Mouse (Mus musculus) heart, embryonic 13.5 days (tissue): ENCODE measurements at regions not wholly inside any gene's neighbourhood (a gene's known extent, or its start where the extent isn't known, plus 50 kb on each side); places are given as distances from the start of the nearest gene placed in this dataset.

ENCODE experiments used
- ATAC-seq: fragments of 200-750 bp; cut with Nextera tagmentation; 2 replicates; pipeline ENCODE4 v1.8.0; 2017; ENCODE audit warnings: moderate TSS enrichment; ENCODE audit not compliant: insufficient number of reproducible peaks, low FRiP score, low TSS enrichment; ENCODE audit errors: extremely low read depth
- H3K27ac ChIP-seq: fragments of 300-500 bp; sonication (generic); replicated peaks from 2 replicates; pipeline ENCODE4 v1.5.1; 2015; ENCODE audit warnings: moderate library complexity, mild to moderate bottlenecking, inconsistent platforms
- H3K27me3 ChIP-seq: fragments of 300-500 bp; sonication (generic); replicated peaks from 2 replicates; pipeline ENCODE4 v1.6.1; 2015; ENCODE audit warnings: mild to moderate bottlenecking, inconsistent platforms
- H3K36me3 ChIP-seq: fragments of 300-500 bp; sonication (generic); 2 replicates; pipeline ENCODE4 v1.6.1; 2015; ENCODE audit warnings: mild to moderate bottlenecking, inconsistent platforms
- H3K4me1 ChIP-seq: fragments of 300-500 bp; sonication (generic); 2 replicates; pipeline ENCODE4 v1.6.1; 2015; ENCODE audit warnings: inconsistent platforms
- H3K4me2 ChIP-seq: fragments of 300-500 bp; sonication (generic); 2 replicates; pipeline ENCODE4 v1.6.1; 2015; ENCODE audit warnings: inconsistent platforms, mild to moderate bottlenecking, moderate library complexity
- H3K4me3 ChIP-seq: fragments of 300-500 bp; sonication (generic); 2 replicates; pipeline ENCODE4 v1.5.1; 2015; ENCODE audit warnings: moderate library complexity, mild to moderate bottlenecking, inconsistent platforms
- H3K9ac ChIP-seq: fragments of 300-500 bp; sonication (generic); 2 replicates; pipeline ENCODE4 v1.6.1; 2015; ENCODE audit warnings: inconsistent platforms, mild to moderate bottlenecking, moderate library complexity
- H3K9me3 ChIP-seq: fragments of 300-500 bp; sonication (generic); 2 replicates; pipeline ENCODE4 v1.6.1; 2016; ENCODE audit warnings: inconsistent platforms
- WGBS: fragments of 180-500 bp; shearing (Covaris S2); methylation state at CpG from one replicate; pipeline ENCODE4 v1.1.7; 2015; ENCODE audit warnings: mixed read lengths; 5-methylcytosine and 5-hydroxymethylcytosine counted together

GRCm38 (mm10) chr13:43919781-43920420, 135.3 kb downstream of the Cd83 start:
- ATAC-seq, result no peak
- H3K4me2 ChIP-seq, result no peak overlapping the region
- 72% methylated on average over 5 of the region's 5 CpGs for WGBS
- H3K4me1 ChIP-seq, result no peaks in the 10 kb centered on the region
- no peaks in the 10 kb centered on the region for H3K27me3 ChIP-seq
- no peak overlapping the region for H3K27ac ChIP-seq
- no peak overlapping the region for H3K9ac ChIP-seq
- H3K36me3 ChIP-seq, result no peaks in the 10 kb centered on the region
- H3K4me3 ChIP-seq, result no peak overlapping the region
- H3K9me3 ChIP-seq, result 0 out of 2 replicates have a peak, but pooled peaks cover 3% of the 10 kb centered on the region

- Histone ChIP-seq H3K36me3 (no peaks in the 10 kb centered on the region), H3K4me2 (no peak overlapping the region), H3K9ac (no peak overlapping the region), H3K9me3 (no peaks in the 10 kb centered on the region), H3K4me1 (peaks cover 9% of the 10 kb centered on the region; the same call in 1 of the 2 replicates), H3K4me3 (no peak overlapping the region), H3K27me3 (no peaks in the 10 kb centered on the region), H3K27ac (no peak overlapping the region)
- WGBS, result 80% methylated on average over 19 of the region's 19 CpGs
- ATAC-seq, result no peak
These were observed 145.8 kb downstream of the Cd83 start for GRCm38 (mm10) chr13:43930081-43930981.

- Histone ChIP-seq H3K4me1 (peaks cover 5% of the 10 kb centered on the region; the same call in 1 of the 2 replicates), H3K27me3 (no peaks in the 10 kb centered on the region), H3K4me3 (no peak overlapping the region), H3K27ac (no peak overlapping the region), H3K4me2 (no peak overlapping the region), H3K9ac (no peak overlapping the region), H3K9me3 (no peaks in the 10 kb centered on the region), H3K36me3 (no peaks in the 10 kb centered on the region)
- WGBS, result 63% methylated on average over 7 of the region's 7 CpGs
- ATAC-seq, result no peak
These were observed 148.4 kb downstream of the Cd83 start for GRCm38 (mm10) chr13:43932946-43933345.

- Histone ChIP-seq H3K27ac (no peak overlapping the region), H3K4me1 (peaks cover 5% of the 10 kb centered on the region; the same call in 1 of the 2 replicates), H3K36me3 (no peaks in the 10 kb centered on the region), H3K4me3 (no peak overlapping the region), H3K9ac (no peak overlapping the region), H3K4me2 (no peak overlapping the region), H3K9me3 (no peaks in the 10 kb centered on the region), H3K27me3 (no peaks in the 10 kb centered on the region)
- ATAC-seq, result no peak
- WGBS, result 68% methylated on average over 6 of the region's 6 CpGs
These were observed 150.7 kb downstream of the Cd83 start for GRCm38 (mm10) chr13:43935284-43935683.

- H3K27ac ChIP-seq, result no peak overlapping the region
- H3K9ac ChIP-seq, result no peak overlapping the region
- H3K27me3 ChIP-seq, result no peaks in the 10 kb centered on the region
- H3K4me3 ChIP-seq, result no peak overlapping the region
- no peak overlapping the region for H3K4me2 ChIP-seq
- H3K9me3 ChIP-seq, result no peaks in the 10 kb centered on the region
- no peaks in the 10 kb centered on the region for H3K36me3 ChIP-seq
- WGBS, result 71% methylated on average over 4 of the region's 4 CpGs
- H3K4me1 ChIP-seq, result peaks cover 5% of the 10 kb centered on the region; the same call in 1 of the 2 replicates
- no peak for ATAC-seq
These were observed 151.9 kb downstream of the Cd83 start for GRCm38 (mm10) chr13:43936504-43936903.

- Histone ChIP-seq H3K9ac (no peak overlapping the region), H3K36me3 (no peaks in the 10 kb centered on the region), H3K27me3 (no peaks in the 10 kb centered on the region), H3K4me1 (peaks cover 5% of the 10 kb centered on the region; the same call in 1 of the 2 replicates), H3K27ac (no peak overlapping the region), H3K4me3 (no peak overlapping the region), H3K9me3 (no peaks in the 10 kb centered on the region), H3K4me2 (no peak overlapping the region)
- WGBS, result 66% methylated on average over 7 of the region's 7 CpGs
- ATAC-seq, result no peak
These were observed 154.0 kb downstream of the Cd83 start for GRCm38 (mm10) chr13:43938611-43939010.

GRCm38 (mm10) chr13:43939375-43939774, 154.8 kb downstream of the Cd83 start:
- Histone ChIP-seq H3K27me3 (no peaks in the 10 kb centered on the region), H3K9ac (no peak overlapping the region), H3K4me2 (no peak overlapping the region), H3K9me3 (no peaks in the 10 kb centered on the region), H3K4me1 (peaks cover 5% of the 10 kb centered on the region; the same call in 1 of the 2 replicates), H3K36me3 (no peaks in the 10 kb centered on the region), H3K4me3 (no peak overlapping the region), H3K27ac (no peak overlapping the region)
- 27% methylated on average over 4 of the region's 4 CpGs for WGBS
- no peak for ATAC-seq

- H3K4me2 ChIP-seq, result no peak overlapping the region
- no peaks in the 10 kb centered on the region for H3K9me3 ChIP-seq
- no peak for ATAC-seq
- H3K36me3 ChIP-seq, result no peaks in the 10 kb centered on the region
- H3K27me3 ChIP-seq, result no peaks in the 10 kb centered on the region
- no peak overlapping the region for H3K4me3 ChIP-seq
- no peak overlapping the region for H3K9ac ChIP-seq
- WGBS, result 74% methylated on average over 8 of the region's 8 CpGs
- H3K4me1 ChIP-seq, result no peaks in the 10 kb centered on the region
- H3K27ac ChIP-seq, result no peak overlapping the region
These were observed 157.2 kb downstream of the Cd83 start for GRCm38 (mm10) chr13:43941731-43942130.

- WGBS, result 79% methylated on average over 3 of the region's 3 CpGs
- peaks cover 11% of the 10 kb centered on the region for H3K4me1 ChIP-seq
- no peak overlapping the region for H3K27ac ChIP-seq
- H3K4me2 ChIP-seq, result no peak overlapping the region
- ATAC-seq, result no peak
- no peak overlapping the region for H3K4me3 ChIP-seq
- H3K36me3 ChIP-seq, result no peaks in the 10 kb centered on the region
- H3K9me3 ChIP-seq, result no peaks in the 10 kb centered on the region
- H3K9ac ChIP-seq, result no peak overlapping the region
- H3K27me3 ChIP-seq, result 0 out of 2 replicates have a peak, but pooled peaks cover 3% of the 10 kb centered on the region
These were observed 164.0 kb downstream of the Cd83 start for GRCm38 (mm10) chr13:43948606-43949005.

GRCm38 (mm10) chr13:43949740-43950643, 165.4 kb downstream of the Cd83 start:
- Histone ChIP-seq H3K9me3 (no peaks in the 10 kb centered on the region), H3K4me3 (no peak overlapping the region), H3K27ac (no peak overlapping the region), H3K4me2 (no peak overlapping the region), H3K9ac (no peak overlapping the region), H3K36me3 (no peaks in the 10 kb centered on the region), H3K27me3 (0 out of 2 replicates have a peak, but pooled peaks cover 3% of the 10 kb centered on the region), H3K4me1 (peaks cover 11% of the 10 kb centered on the region)
- ATAC-seq, result no peak
- 50% methylated on average over 15 of the region's 15 CpGs for WGBS

- Histone ChIP-seq H3K4me1 (peaks cover 11% of the 10 kb centered on the region), H3K27ac (no peak overlapping the region), H3K9ac (no peak overlapping the region), H3K4me3 (no peak overlapping the region), H3K4me2 (no peak overlapping the region), H3K9me3 (no peaks in the 10 kb centered on the region), H3K27me3 (0 out of 2 replicates have a peak, but pooled peaks cover 3% of the 10 kb centered on the region), H3K36me3 (no peaks in the 10 kb centered on the region)
- no peak for ATAC-seq
- 68% methylated on average over 4 of the region's 4 CpGs for WGBS
These were observed 167.9 kb downstream of the Cd83 start for GRCm38 (mm10) chr13:43952491-43952890.
